Mouse (Mus musculus): ENCODE data around the gene Cyfip2. TPM values are rescaled to one million over a fixed set of nuclear protein-coding genes. Genes with fewer than 3 reads are reported as not detected.

The Cyfip2 gene
- polyA plus RNA-seq, 2 experiments = 1.6 to 2.6 TPM

- no peak for TF ChIP-seq CTCF (IDR thresholded peaks at IDR 0.05; ENCODE audit: low read depth)
- ATAC-seq (ENCODE audit: insufficient read depth) = no peak
- peaks cover 0 to 2% of the 10 kb centered on the region in 2 experiments; a peak in 1 of 4 replicates for H3K4me1 ChIP-seq (replicated peaks; ENCODE audit: control insufficient read depth in 2 of 2, insufficient read depth in 2 of 2, low read length in 1 of 2)
- H3K9me3 ChIP-seq (ENCODE audit: control insufficient read depth, low read length) = no peaks in the 10 kb centered on the region
- DNase-seq (ENCODE audit: low read depth in 3 of 3, low spot score in 3 of 3) = no peak
- H3K36me3 ChIP-seq (replicated peaks; ENCODE audit: control insufficient read depth, insufficient read depth, low read depth) = no peaks in the 10 kb centered on the region
- H3K4me3 ChIP-seq (ENCODE audit: insufficient read depth in 1 of 2, low read depth in 2 of 2, low read length in 2 of 2) = no peak overlapping the region
- H3K9ac ChIP-seq (replicated peaks) = no peak overlapping the region
- 66% methylated on average over 4 of the region's 4 CpGs for WGBS (ENCODE audit: insufficient replicate concordance)
- H3K27me3 ChIP-seq (ENCODE audit: control insufficient read depth, insufficient read depth, low read length) = no peaks in the 10 kb centered on the region
- no peak overlapping the region for H3K27ac ChIP-seq
- H3K4me2 ChIP-seq (ENCODE audit: low read depth) = no peak overlapping the region
These were observed 23.6 kb downstream of the Cyfip2 start for GRCm38 (mm10) chr11:46289022-46289421.

GRCm38 (mm10) chr11:46288091-46288490 is 24.6 kb downstream of the Cyfip2 start:
- WGBS (ENCODE audit: insufficient replicate concordance) = 65% methylated on average over 5 of the region's 5 CpGs
- no peaks in the 10 kb centered on the region for H3K27me3 ChIP-seq (ENCODE audit: control insufficient read depth, insufficient read depth, low read length)
- H3K4me1 ChIP-seq (replicated peaks; ENCODE audit: control insufficient read depth in 2 of 2, insufficient read depth in 2 of 2, low read length in 1 of 2) = peaks cover 0 to 2% of the 10 kb centered on the region in 2 experiments; a peak in 1 of 4 replicates
- H3K27ac ChIP-seq = no peak overlapping the region
- no peaks in the 10 kb centered on the region for H3K9me3 ChIP-seq (ENCODE audit: control insufficient read depth, low read length)
- H3K4me2 ChIP-seq (ENCODE audit: low read depth) = no peak overlapping the region
- no peak for DNase-seq (ENCODE audit: low read depth in 3 of 3, low spot score in 3 of 3)
- H3K4me3 ChIP-seq (ENCODE audit: insufficient read depth in 1 of 2, low read depth in 2 of 2, low read length in 2 of 2) = no peak overlapping the region
- no peak overlapping the region for H3K9ac ChIP-seq (replicated peaks)
- TF ChIP-seq EP300 (IDR thresholded peaks at IDR 0.05; ENCODE audit: low read depth) (no peak), CTCF (IDR thresholded peaks at IDR 0.05; ENCODE audit: low read depth) (no peak)
- H3K36me3 ChIP-seq (replicated peaks; ENCODE audit: control insufficient read depth, insufficient read depth, low read depth) = no peaks in the 10 kb centered on the region
- ATAC-seq (ENCODE audit: insufficient read depth) = no peak

- H3K36me3 ChIP-seq (replicated peaks; ENCODE audit: control insufficient read depth, insufficient read depth, low read depth) = no peaks in the 10 kb centered on the region
- H3K9me3 ChIP-seq (ENCODE audit: control insufficient read depth, low read length) = no peaks in the 10 kb centered on the region
- ATAC-seq (ENCODE audit: insufficient read depth) (no peak), DNase-seq (ENCODE audit: low read depth in 3 of 3, low spot score in 3 of 3) (no peak)
- peaks cover 0 to 2% of the 10 kb centered on the region in 2 experiments; a peak in 1 of 4 replicates for H3K4me1 ChIP-seq (replicated peaks; ENCODE audit: control insufficient read depth in 2 of 2, insufficient read depth in 2 of 2, low read length in 1 of 2)
- H3K4me3 ChIP-seq (ENCODE audit: insufficient read depth in 1 of 2, low read depth in 2 of 2, low read length in 2 of 2) = no peak overlapping the region
- no peak overlapping the region for H3K4me2 ChIP-seq (ENCODE audit: low read depth)
- 18% methylated on average over 6 of the region's 6 CpGs for whole genome bisulfite sequencing (ENCODE audit: insufficient replicate concordance)
- TF ChIP-seq CTCF (IDR thresholded peaks at IDR 0.05; ENCODE audit: low read depth) (no peak), EP300 (IDR thresholded peaks at IDR 0.05; ENCODE audit: low read depth) (no peak)
- H3K27ac ChIP-seq = no peak overlapping the region
- no peaks in the 10 kb centered on the region for H3K27me3 ChIP-seq (ENCODE audit: control insufficient read depth, insufficient read depth, low read length)
- H3K9ac ChIP-seq (replicated peaks) = no peak overlapping the region
These were observed 25.9 kb downstream of the Cyfip2 start for GRCm38 (mm10) chr11:46286803-46287202.

- Histone ChIP-seq H3K27ac (no peak overlapping the region), H3K9ac (replicated peaks) (no peak overlapping the region), H3K9me3 (ENCODE audit: control insufficient read depth, low read length) (no peaks in the 10 kb centered on the region), H3K4me1 (replicated peaks; ENCODE audit: control insufficient read depth in 2 of 2, insufficient read depth in 2 of 2, low read length in 1 of 2) (peaks cover 0 to 2% of the 10 kb centered on the region in 2 experiments; a peak in 1 of 4 replicates), H3K36me3 (replicated peaks; ENCODE audit: control insufficient read depth, insufficient read depth, low read depth) (no peaks in the 10 kb centered on the region), H3K27me3 (ENCODE audit: control insufficient read depth, insufficient read depth, low read length) (no peaks in the 10 kb centered on the region), H3K4me2 (ENCODE audit: low read depth) (no peak overlapping the region), H3K4me3 (ENCODE audit: insufficient read depth in 1 of 2, low read depth in 2 of 2, low read length in 2 of 2) (no peak overlapping the region)
- TF ChIP-seq EP300 (IDR thresholded peaks at IDR 0.05; ENCODE audit: low read depth) (no peak), CTCF (IDR thresholded peaks at IDR 0.05; ENCODE audit: low read depth) (no peak)
- ATAC-seq (ENCODE audit: insufficient read depth) (no peak), DNase-seq (ENCODE audit: low read depth in 3 of 3, low spot score in 3 of 3) (no peak)
- WGBS (ENCODE audit: insufficient replicate concordance) = 68% methylated on average over 6 of the region's 6 CpGs
These were observed 28.9 kb downstream of the Cyfip2 start for GRCm38 (mm10) chr11:46283800-46284199.

GRCm38 (mm10) chr11:46282612-46283011 is 30.0 kb downstream of the Cyfip2 start:
- Histone ChIP-seq H3K4me2 (ENCODE audit: low read depth) (no peak overlapping the region), H3K4me3 (ENCODE audit: insufficient read depth in 1 of 2, low read depth in 2 of 2, low read length in 2 of 2) (no peak overlapping the region), H3K4me1 (replicated peaks; ENCODE audit: control insufficient read depth in 2 of 2, insufficient read depth in 2 of 2, low read length in 1 of 2) (peaks cover 0 to 2% of the 10 kb centered on the region in 2 experiments; a peak in 1 of 4 replicates), H3K36me3 (replicated peaks; ENCODE audit: control insufficient read depth, insufficient read depth, low read depth) (no peaks in the 10 kb centered on the region), H3K27ac (no peak overlapping the region), H3K9ac (replicated peaks) (no peak overlapping the region), H3K27me3 (ENCODE audit: control insufficient read depth, insufficient read depth, low read length) (no peaks in the 10 kb centered on the region), H3K9me3 (ENCODE audit: control insufficient read depth, low read length) (no peaks in the 10 kb centered on the region)
- DNase-seq (ENCODE audit: low read depth in 3 of 3, low spot score in 3 of 3) (no peak), ATAC-seq (ENCODE audit: insufficient read depth) (no peak)
- WGBS (ENCODE audit: insufficient replicate concordance) = 68% methylated on average over 5 of the region's 5 CpGs
- TF ChIP-seq EP300 (IDR thresholded peaks at IDR 0.05; ENCODE audit: low read depth) (no peak), CTCF (IDR thresholded peaks at IDR 0.05; ENCODE audit: low read depth) (no peak)
